Mouse (Mus musculus) erythroblast, embryonic 14.5 days (primary cell): ENCODE data around the gene Plekha5. TPM values are rescaled to one million over a fixed set of nuclear protein-coding genes. Genes with fewer than 3 reads are reported as not detected.
"Not testable (repeated sequence)": the region's sequence is repeated elsewhere in the genome, so short reads cannot be mapped to it uniquely, and the experiment has no call there.

Experiments
- H3K27me3 ChIP-seq: 2 replicates; pipeline ENCODE4 v1.6.1; 2012; ENCODE audit warnings: inconsistent platforms; ENCODE audit not compliant: control insufficient read depth
- H3K36me3 ChIP-seq: 2 replicates; pipeline ENCODE4 v1.6.1; 2012; ENCODE audit warnings: mild to moderate bottlenecking, inconsistent platforms; ENCODE audit not compliant: control insufficient read depth
- H3K4me1 ChIP-seq: 2 replicates; pipeline ENCODE4 v1.6.1; 2012; ENCODE audit warnings: inconsistent platforms; ENCODE audit not compliant: control insufficient read depth
- H3K4me3 ChIP-seq: replicated peaks from 2 replicates; pipeline ENCODE3; 2012; ENCODE audit warnings: moderate library complexity, mild to moderate bottlenecking, inconsistent platforms
- H3K9me3 ChIP-seq: 2 replicates; pipeline ENCODE4 v1.6.1; 2012; ENCODE audit warnings: low read length, inconsistent platforms, mixed read lengths; ENCODE audit not compliant: control insufficient read depth
- GATA1 ChIP-seq: IDR thresholded peaks from 2 replicates; pipeline ENCODE4 v1.6.1; 2012; ENCODE audit warnings: low read length, inconsistent platforms, mixed read lengths
- TAL1 ChIP-seq: IDR thresholded peaks from 3 replicates; pipeline ENCODE4 v1.6.1; 2012; ENCODE audit warnings: low read length, inconsistent platforms, mixed read lengths
- polyA plus RNA-seq: library from polyadenylated mRNA; stranded (reverse); fragments of >175 nt; gene quantifications from 2 replicates; pipeline ENCODE4 v1.2.3, GENCODE M21; 2012

Gene Plekha5
- polyA plus RNA-seq, 1 experiment, result 0.01 TPM

GRCm38 (mm10) chr6:140593420-140594170 lies 169.7 kb downstream of the Plekha5 start:
- no peak for TF ChIP-seq TAL1
- no peak for TF ChIP-seq GATA1
- H3K36me3 ChIP-seq, result peaks cover 2% of the 10 kb centered on the region; the same call in 1 of the 2 replicates
- no peaks in the 10 kb centered on the region for H3K27me3 ChIP-seq
- H3K9me3 ChIP-seq, result peaks cover 6% of the 10 kb centered on the region; the same call in 1 of the 2 replicates
- H3K4me1 ChIP-seq, result no peaks in the 10 kb centered on the region
- no peak overlapping the region for H3K4me3 ChIP-seq

- not testable (repeated sequence) for H3K4me3 ChIP-seq, H3K4me1 ChIP-seq, H3K9me3 ChIP-seq, H3K36me3 ChIP-seq, H3K27me3 ChIP-seq
These were observed 171.7 kb downstream of the Plekha5 start for GRCm38 (mm10) chr6:140595551-140595950.

GRCm38 (mm10) chr6:140597381-140598329 lies 173.8 kb downstream of the Plekha5 start:
- no peaks in the 10 kb centered on the region for H3K4me1 ChIP-seq
- H3K4me3 ChIP-seq, result no peak overlapping the region
- H3K36me3 ChIP-seq, result no peaks in the 10 kb centered on the region; the same call in 1 of the 2 replicates
- TF ChIP-seq TAL1, result no peak
- no peak for TF ChIP-seq GATA1
- H3K27me3 ChIP-seq, result no peaks in the 10 kb centered on the region
- H3K9me3 ChIP-seq, result no peaks in the 10 kb centered on the region

GRCm38 (mm10) chr6:140598516-140598915 lies 174.7 kb downstream of the Plekha5 start:
- H3K36me3 ChIP-seq, result no peaks in the 10 kb centered on the region; the same call in 1 of the 2 replicates
- H3K4me3 ChIP-seq, result no peak overlapping the region
- no peak for TF ChIP-seq GATA1
- TF ChIP-seq TAL1, result no peak

GRCm38 (mm10) chr6:140599337-140599736 lies 175.5 kb downstream of the Plekha5 start:
- no peak for TF ChIP-seq GATA1
- no peak for TF ChIP-seq TAL1
- H3K27me3 ChIP-seq, result no peaks in the 10 kb centered on the region
- H3K36me3 ChIP-seq, result no peaks in the 10 kb centered on the region; the same call in 1 of the 2 replicates
- no peaks in the 10 kb centered on the region for H3K4me1 ChIP-seq
- no peaks in the 10 kb centered on the region for H3K9me3 ChIP-seq
- H3K4me3 ChIP-seq, result no peak overlapping the region

More at GRCm38 (mm10) chr6:140598516-140598915, 174.7 kb downstream of the Plekha5 start:
- Histone ChIP-seq H3K9me3 (no peaks in the 10 kb centered on the region), H3K27me3 (no peaks in the 10 kb centered on the region), H3K4me1 (no peaks in the 10 kb centered on the region)

GRCm38 (mm10) chr6:140600671-140601070 lies 176.8 kb downstream of the Plekha5 start:
- H3K27me3 ChIP-seq, H3K36me3 ChIP-seq, H3K4me3 ChIP-seq, H3K9me3 ChIP-seq, H3K4me1 ChIP-seq: not testable (repeated sequence)

GRCm38 (mm10) chr6:140601175-140601574 lies 177.3 kb downstream of the Plekha5 start:
- H3K9me3 ChIP-seq, result no peaks in the 10 kb centered on the region
- TF ChIP-seq TAL1 (no peak), GATA1 (no peak)
- H3K36me3 ChIP-seq, result no peaks in the 10 kb centered on the region; the same call in 1 of the 2 replicates
- H3K4me3 ChIP-seq, result no peak overlapping the region
- H3K4me1 ChIP-seq, result no peaks in the 10 kb centered on the region
- H3K27me3 ChIP-seq, result no peaks in the 10 kb centered on the region

- no peak for TF ChIP-seq GATA1
- no peak for TF ChIP-seq TAL1
- H3K36me3 ChIP-seq, result no peaks in the 10 kb centered on the region
- no peak overlapping the region for H3K4me3 ChIP-seq
- no peaks in the 10 kb centered on the region for H3K9me3 ChIP-seq
- no peaks in the 10 kb centered on the region for H3K27me3 ChIP-seq
- peaks cover 1% of the 10 kb centered on the region; the same call in 1 of the 2 replicates for H3K4me1 ChIP-seq
These were observed 179.5 kb downstream of the Plekha5 start for GRCm38 (mm10) chr6:140603228-140603944.

- H3K27me3 ChIP-seq, H3K4me3 ChIP-seq, H3K9me3 ChIP-seq, H3K4me1 ChIP-seq, H3K36me3 ChIP-seq: not testable (repeated sequence)
These were observed 181.3 kb downstream of the Plekha5 start for GRCm38 (mm10) chr6:140605173-140605572.
